Mouse (Mus musculus) spleen, postnatal 10 days (tissue): ENCODE measurements around the gene Pygo1.
A peak's percentile ranks its signal among the peaks of the same experiment; 100 is the strongest.

Experiments
- DNase-seq, 2 experiments: peaks; one replicate each; pipeline ENCODE4 v3.0.0; 2021 to 2022; ENCODE audit warnings: low spot score in 2 of 2

Gene Pygo1

DNA sequence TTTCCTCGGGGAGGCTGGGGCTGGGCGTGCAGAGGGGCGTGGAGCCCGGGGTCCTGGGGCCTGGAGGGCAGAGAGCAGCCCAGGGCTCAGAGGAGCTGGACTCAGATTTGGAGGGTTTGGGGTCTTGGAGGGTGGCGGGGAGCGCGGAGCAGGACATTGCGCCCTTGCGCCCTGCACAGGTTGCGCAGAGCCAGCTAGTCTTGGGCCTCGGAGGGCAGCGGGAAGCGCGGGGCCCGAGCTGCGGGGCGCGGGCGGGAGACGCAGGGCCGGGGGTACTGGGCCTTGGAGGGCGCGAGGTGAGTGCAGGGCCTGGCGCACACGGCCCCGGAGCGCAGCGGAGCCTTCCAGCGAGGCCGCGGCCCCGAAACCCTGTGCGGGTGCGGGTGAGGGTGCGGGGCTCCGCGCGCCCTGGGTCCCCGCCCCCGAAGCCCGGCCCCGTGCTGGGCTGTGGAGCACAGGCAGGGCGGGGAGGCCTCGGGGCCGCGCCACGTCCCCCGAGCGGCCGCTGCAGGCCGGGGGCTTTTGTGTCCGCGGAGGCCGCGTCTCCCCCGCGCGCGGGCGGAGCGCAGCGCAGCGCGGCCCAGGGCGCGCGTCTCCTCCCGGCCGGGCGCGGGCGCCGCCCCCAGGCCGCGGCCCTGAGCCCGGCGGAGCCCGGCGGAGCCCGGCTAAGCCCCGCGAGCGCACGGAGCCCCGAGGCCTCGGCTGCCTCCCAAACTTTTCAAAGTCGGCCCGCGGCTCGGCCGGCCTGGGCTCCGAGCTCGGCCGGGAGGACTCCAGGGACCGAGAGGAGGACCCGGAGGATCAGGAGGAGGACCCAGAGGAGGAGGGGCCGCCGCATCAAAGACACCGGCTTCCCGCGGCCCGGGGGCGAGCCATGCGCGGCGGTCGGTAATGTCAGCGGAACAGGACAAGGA is at the start of gene Pygo1:
Gene Pygo1, plus strand, starts transcription at position 625 of the 914 bp plus-strand sequence.
- DNase-seq, result no peak

DNA sequence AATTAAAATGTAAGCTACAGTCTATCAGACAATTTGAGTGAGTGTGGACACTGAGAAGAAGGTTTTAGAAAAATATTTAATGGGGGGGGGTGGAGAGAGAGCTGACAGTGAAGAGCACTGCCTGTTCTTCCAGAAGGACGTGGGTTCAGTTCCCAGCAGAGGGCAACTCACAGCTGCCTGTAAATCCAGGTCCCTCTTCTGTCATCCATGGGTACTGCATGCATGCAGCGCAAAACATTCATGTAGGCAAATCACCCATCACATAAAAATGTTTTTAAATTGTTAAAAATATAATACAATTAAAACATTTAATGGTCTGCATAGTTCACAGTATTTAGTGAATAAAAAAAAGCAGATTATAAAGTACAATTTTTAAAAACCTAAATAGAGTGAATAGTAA is 49.6 kb upstream of the Pygo1 start:
- no peak for DNase-seq

DNA sequence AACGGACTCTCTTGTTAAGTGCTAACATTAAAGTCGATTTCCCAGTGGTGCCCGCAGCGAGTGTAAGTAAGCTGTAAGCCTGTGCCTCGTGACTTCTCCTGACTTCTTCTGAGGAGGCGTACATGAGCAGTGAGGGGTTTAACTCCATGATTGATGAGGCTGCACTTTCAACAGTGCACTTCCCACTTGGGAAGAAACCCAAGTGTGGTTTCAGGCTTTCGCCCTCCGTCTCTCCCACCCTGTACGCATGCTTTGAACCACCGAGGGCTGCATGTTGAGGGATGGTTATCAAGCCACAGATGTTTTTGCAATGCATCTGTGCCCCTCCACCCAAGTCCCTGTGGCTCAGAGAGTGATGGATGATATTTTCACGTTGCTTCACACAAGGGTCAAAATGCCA is 47.5 kb upstream of the Pygo1 start:
- DNase-seq, result no peak

DNA sequence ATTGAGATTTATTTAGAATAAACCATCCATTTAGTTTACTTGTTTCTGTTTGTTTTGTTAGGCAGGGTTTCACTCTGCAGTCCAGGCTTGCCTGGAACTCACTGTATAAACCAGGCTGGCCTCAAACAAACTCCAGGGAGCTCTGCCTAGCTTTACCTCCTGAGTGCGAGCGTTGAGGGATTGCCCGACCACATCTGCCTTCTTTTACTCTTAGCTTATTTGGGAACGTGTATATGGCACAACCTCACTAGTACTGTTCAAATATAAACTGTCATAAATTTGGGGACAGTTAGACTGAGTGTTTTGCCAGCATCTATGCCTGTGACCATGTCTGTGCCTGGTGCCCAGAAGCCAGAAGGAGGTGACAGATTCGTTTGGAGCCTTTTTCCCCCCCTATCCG is 46.8 kb upstream of the Pygo1 start:
- DNase-seq, result no peak

DNA sequence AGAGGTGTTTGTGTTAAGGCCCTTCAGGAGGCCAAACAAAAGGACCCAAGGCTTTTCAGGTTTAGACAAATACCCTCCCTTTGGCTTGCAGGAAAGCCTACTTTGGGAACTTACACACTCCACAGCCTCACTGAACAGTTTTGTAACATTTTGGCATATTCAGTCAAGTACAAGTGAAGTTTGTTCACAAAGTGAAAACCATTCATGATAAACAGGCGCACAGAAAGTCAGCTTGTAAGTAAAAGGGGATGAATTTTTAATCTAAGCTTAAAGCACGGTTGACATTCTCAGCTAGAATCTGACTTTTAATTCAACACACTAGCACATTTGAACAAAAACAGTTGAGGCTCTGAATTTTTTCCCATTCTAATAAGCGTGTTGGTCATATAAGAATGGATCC is 45.8 kb upstream of the Pygo1 start:
- DNase-seq, result no peak

DNA sequence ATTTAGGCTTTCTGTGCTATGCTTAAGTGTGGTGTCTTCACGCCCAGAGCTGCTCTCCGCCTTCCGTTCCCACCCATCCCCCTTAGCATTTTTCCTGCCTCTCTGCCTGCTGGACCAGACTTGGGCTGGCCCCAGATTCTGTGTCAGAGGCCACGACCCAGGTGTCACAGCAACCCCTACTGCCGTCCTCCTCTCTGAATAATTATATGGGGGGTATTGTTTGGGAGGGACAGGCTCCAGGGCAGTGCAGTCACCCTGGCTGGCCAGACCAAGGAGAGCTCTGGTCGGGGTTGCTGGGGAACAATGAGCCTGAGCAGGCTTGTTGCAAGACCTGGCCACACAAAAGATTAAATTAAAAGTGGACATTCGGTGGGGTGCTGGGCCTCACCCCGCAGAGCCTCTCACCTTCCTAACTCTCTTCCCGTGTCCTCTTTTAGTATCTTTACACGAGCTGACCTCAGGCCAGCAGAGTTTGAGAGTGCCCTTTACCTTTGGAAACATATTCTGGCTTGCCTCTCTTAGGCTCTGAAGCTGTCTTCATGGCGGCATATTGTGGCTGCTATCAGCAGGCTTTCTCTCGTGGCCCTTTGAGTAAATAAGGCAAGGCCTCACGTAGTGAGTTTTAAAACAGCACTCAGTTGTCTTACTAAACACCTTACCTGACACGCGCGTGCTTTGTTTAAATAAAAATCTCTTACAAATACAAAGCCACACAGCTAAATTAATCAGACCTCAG is 45.1 kb upstream of the Pygo1 start:
- no peak for DNase-seq

DNA sequence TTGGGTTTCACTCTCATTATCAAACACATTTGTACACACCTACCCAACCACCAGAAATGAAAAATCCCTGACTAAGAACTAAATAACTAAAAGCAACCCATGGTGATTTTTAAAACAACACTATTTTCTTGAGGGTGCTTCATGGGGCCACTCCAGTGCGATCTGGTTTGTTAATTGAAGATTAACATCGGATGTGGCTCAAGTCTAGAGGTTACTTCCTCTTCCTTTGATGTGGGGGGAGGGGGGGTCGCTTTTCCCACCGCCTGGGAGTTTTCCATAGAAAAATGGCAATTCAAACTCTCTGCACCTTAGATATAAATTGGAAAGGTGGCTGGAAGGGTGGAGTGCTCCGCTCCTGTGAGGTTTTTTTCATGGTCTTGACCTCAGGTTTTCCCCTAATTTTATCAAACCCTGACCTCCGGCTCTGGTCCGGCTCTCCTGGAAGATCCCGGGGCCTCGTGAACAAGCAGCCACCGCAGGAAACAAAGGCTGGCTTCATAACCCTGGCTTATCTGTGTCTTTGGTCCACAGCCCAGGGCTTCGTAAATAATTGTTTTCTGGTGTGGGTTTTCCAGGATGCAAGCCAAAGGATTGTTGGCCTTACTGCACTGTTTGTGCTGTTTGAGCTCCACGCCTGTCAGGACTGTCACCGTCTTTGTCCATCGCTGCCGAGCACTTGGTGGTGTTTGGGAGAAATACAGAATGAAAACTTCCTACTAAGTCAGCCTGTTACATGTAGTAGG is 44.2 kb upstream of the Pygo1 start:
- DNase-seq, result no peak

DNA sequence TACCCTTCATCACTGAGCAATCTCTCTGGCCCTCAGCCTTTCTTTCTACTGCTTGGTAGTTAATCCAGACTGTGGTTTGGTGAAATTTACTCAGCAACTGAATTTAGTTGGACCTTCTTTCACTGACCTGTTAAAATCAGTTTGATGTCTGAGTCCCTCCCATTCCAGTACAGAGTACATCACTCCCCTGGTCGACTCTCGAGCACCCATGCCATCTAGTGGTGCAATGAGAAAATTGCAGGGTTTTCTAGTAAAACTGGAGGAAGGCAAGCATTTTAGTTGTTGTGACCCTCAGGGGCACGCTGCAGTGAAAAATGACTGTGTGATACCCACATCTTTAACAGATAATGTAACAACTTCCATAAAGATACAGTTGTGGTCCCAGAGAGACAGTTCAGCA is 41.5 kb upstream of the Pygo1 start:
- DNase-seq, result peak in 1 of 2 experiments; percentile 45

DNA sequence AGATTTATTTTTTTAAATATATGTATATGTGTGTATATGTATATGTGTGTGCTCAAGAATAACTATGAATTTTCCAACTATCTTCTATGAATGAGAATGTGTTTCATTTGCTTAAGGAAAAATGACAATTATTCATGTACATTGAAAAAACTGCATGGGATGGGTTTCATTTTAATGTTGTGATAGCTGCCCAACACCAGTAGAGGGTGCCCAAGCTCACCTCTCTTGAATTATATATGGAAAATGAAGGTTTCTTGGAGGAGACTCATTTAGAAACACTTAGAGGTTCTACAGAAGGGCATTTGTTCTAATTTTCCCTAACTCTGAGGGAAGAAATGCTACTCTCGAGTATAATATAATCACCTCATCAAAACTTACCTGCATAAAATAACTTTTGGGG is 35.7 kb upstream of the Pygo1 start:
- no peak for DNase-seq

DNA sequence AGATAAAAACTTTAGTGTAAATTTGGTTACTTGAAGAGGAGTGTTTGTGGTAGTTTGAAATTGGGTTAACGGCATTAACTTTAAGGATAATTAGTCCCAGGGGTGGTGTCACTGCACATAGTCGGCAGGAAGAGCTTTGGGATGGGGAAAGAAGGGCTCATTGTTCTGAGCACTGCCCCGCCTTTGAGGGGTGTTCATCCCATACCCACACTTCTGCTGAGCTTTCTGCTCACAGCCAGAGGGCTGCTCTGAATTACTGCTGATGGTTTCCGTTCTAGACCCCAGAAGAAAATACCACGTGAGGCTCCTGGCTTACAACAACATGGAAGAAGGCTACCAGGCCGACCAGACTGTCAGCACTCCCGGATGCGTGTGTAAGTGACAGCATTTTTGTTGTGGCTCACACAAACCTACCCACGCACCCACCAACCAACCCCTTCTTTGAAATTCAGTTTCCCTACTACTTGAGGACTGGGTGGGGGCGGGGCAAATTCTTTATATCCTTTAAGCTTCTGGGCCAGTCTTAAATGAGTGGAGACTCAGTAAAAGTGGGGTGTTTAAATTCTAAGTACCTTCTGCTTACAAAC is 34.9 kb upstream of the Pygo1 start:
- no peak for DNase-seq

DNA sequence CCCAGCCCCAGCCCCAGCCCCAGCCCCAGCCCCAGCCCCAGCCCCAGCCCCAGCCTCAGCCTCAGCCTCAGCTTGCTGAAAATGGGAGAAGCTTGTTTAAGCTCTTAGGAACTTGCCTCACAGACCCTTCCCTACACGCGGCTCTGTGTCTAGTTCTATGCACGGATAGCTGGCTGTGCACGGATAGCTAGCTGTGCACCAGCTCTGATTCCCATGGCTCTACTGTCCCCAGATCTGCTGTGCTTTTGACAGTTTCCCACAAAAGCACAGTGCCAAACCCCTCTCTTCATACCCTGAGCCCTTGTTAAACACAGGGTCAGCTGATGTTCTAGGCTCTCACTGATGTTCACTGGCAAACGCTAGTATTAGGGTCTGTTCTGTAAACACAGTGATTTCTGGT is 32.7 kb upstream of the Pygo1 start:
- DNase-seq, result no peak

DNA sequence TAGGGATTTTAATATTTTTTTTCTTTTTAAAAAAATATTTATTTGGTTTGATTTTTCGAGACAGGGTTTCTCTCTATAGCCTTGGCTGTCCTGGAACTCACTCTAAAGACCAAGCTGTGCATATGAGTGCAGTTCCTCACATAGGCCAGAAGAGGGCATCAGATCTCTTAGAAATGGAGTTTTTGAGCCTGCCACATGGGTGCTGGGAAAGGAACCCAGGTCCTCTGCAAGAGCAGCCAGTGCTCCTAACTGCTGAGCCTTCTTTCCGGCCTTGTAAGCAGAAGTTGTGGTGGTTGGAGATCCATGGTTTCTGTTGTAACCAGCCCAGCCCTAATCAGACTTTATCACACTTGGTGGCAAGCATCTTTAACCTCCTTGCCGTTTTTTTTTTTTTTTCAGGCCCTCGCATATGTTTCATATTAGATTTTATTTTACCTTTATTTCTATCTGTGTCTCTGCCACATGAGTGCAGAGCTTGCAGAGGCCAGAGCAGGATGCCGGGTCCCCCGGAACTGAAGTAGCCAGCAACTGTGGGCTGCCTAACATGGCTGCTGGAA is 30.6 kb upstream of the Pygo1 start:
- no peak for DNase-seq

DNA sequence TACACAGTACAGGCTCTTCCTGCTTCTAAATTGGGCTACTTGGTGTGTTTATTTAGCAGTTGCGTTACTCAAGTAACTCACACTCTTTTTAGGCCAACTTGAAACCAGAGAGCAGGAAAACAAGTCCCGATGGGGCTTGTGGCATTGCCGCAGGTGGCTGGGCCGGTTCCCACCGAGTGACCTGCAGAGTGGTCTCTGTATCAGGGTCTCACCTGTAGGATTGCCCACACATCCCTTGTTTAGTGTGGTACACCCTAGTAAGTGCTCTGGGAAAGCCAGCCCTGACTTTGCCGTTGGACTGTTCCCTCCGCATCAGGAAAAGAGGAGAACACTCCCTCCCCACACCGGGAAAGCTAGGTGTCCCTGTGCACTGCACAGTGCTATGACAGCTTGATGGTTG is 23.4 kb upstream of the Pygo1 start:
- DNase-seq, result no peak

DNA sequence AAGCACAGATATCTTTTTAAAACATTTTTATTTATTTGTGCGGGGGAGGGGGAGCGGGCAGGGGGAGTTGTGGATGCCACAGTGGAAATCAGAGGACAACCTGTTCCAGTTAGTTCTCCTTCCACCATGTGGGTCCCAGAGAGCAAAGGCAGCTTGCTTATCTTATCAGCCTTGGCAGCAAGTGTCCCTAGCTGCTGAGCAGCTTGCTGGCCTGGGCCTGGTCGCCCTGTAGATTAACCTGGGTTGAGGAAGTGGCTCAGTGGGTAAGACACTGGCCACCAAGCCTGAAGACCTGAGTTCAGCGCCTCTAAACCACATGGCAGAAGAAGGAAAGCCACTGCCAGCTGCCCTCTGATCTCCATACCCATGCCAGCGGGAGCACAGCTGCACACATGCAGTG is 22.8 kb upstream of the Pygo1 start:
- DNase-seq, result no peak

DNA sequence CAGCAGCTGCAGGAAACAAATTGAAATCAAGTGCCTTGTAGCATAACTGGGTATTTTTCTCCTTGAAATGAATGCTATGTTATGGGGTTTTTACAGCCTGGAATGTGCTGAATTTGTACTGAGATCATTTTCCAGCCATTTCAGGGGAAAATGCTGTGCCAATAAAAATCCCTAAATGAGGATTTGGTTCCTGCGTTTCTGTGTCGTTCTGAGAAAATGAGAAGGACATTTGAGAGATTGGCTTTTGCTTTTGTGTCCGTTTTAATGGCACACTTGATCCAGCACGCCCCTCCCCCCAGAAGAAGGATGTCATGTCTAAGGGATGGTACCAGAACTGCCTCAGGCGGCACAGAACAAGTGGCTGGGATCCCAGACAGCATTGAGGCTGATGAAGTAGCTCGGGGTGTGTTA is 18.7 kb upstream of the Pygo1 start:
- no peak for DNase-seq

DNA sequence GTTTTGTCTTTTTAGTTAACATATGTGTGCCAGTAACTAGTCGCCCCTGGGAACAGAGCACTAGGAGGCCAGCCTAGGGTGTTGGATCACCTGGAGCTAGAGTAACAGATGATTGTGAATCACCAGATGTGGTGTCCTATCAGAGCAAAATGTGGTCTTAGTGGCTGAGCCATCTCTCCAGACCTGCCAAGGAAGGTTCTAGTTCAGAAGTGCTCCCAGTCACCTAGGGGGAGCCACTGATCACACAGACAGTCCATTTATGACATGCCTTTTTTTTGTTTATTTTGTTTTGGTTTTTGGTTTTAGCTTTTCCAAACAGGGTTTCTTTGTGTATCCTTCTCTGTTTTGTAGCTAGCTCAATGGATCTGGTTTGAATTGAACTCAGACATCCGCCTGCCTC is 14.1 kb upstream of the Pygo1 start:
- no peak for DNase-seq

DNA sequence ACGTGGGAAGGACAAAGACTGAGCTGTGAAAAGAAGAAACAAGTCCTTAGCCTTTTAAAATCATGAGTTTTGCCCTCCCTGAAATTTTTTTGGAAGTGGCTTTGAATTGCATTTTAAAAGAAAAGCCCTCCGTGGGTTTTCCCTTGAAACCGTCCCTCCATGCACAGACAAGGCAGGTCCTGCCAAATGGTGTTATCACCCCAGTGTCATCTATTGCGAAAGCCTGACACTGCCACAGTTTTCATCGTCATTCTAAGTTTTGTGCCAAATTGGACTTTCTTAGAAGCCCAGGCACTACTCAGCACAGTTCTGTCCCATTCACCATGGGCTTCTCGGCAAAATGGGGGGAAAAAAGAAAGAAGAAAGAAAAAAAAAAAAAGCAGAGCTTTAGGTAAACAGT is 11.9 kb upstream of the Pygo1 start:
- DNase-seq, result no peak

DNA sequence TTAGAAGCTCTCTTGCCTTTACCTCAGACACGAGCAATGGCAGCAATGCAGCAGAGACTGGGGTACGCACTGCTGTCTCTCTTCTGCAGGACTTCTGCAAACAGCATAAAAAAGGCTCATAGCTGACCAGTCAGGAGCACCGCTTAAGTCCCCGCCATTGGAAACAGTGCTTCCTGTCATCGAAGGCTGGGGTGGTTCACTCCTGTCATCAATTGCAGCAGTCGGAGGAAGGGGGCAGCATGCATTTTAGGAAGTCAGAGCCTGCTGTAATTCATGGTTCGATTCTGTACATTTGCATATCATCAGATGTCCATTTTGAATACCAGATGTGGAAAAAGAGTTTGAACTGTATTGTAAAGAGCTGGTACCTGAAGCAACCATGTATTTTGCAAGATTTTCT is 9.7 kb upstream of the Pygo1 start:
- DNase-seq, result no peak

DNA sequence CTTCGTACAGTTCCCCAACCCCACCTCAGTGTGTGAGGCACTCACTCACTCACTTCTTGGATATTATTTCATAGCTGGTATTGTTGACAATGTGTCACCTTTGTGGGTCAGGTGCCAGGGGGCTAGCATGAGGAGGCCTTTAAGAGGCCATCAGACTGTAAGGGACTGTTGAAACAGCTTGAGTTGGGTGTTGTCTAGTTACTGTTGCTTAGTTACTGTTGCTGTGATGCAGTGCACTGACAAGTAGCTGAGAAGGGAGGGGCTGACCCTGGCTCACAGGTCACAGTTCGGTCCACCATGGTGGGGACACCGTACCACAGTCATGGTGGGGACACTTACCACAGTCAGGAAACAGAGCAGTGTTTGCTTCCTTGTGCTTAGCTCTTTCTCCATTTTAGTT is 2.4 kb upstream of the Pygo1 start:
- DNase-seq, result no peak

DNA sequence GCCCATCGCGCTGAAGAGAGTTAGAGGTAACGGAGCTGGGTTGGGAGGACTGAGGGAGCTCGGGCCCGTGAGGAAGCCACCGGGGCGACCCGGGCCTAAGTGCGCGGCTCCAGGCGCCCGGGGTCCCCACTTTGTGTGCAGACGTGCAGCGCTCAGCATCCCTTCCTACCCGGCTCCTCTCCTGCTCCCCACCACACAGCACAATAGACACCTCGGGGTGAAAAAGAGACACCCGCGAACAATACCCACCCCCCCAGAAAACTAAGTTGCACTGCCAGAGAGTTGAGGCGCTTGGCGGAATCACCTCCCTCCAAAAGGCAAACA is 452 bp downstream of the Pygo1 start:
- peak in 1 of 2 experiments; percentile 15 for DNase-seq

DNA sequence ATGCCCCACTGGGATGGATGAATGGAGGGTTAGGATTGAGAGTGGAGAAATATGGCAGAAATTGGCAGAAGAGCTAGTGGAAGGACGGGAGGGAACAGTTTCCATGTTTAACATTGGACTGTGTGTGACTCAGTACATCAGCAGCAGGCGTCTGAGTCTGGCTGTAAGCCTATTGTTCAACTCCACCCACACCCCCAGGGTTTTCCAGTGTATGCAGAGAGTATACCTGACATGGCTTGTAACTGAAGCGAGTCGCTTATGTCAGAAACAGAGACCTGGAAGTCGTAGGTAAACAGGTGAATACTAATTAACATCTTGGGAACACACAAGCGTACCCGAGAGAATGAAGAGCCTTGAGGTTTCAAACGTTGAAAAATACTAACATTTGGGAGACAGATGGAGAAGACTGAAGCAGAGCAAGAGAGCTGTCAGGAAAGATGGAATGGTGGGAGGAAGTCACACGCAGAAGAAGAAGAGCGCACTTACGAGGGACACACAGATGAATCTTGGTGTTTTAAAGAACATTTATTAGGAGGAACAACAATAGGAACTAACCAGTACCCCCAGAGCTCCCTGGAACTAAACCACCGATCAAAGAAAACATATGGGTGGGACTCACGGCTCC is 5.8 kb downstream of the Pygo1 start:
- no peak for DNase-seq
